Mouse (Mus musculus) G1E (cell line): ENCODE measurements around the gene Cacnb4.

ENCODE experiments used
- CTCF ChIP-seq: IDR thresholded peaks from 2 replicates; pipeline ENCODE4 v1.5.1; 2012; ENCODE audit warnings: low read depth, low read length, inconsistent platforms, mixed read lengths
- GATA1 ChIP-seq: IDR thresholded peaks from 2 replicates; pipeline ENCODE4 v1.6.1; 2012; ENCODE audit warnings: borderline replicate concordance, low read length, inconsistent platforms, mixed read lengths
- GATA2 ChIP-seq: IDR thresholded peaks from 2 replicates; pipeline ENCODE4 v1.6.1; 2012; ENCODE audit warnings: low read depth, low read length, inconsistent platforms, borderline replicate concordance
- POLR2AphosphoS5 ChIP-seq: IDR thresholded peaks from 2 replicates; pipeline ENCODE4 v1.6.1; 2012; ENCODE audit warnings: low read depth, low read length, inconsistent platforms; ENCODE audit not compliant: insufficient replicate concordance
- TAL1 ChIP-seq: conservative IDR thresholded peaks from 2 replicates; pipeline ENCODE4 v1.6.1; 2012; ENCODE audit warnings: low read depth, low read length, inconsistent platforms, mixed read lengths

DNA sequence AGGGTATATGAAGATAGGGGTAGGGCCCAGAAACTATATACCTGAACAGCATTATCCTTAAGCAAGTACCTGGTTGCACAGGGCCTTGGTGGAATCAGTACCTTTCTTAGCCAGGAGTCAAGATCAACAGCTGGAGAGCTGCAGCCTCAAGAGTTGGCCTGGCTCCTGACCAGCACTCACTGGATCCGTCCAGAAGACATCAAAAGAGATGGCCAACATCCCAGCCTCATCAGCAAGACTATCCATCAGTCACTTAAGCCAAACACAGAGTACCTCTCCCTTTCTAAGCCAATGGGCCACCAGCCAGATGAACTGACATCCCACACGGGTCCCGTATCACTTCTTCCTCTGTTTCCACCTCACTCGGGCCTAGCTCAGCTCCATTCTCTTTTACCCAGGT lies 140.1 kb downstream of the Cacnb4 start:
- TF ChIP-seq CTCF = no peak
- no peak for TF ChIP-seq TAL1
- no peak for TF ChIP-seq GATA1
- no peak for TF ChIP-seq POLR2AphosphoS5
- no peak for TF ChIP-seq GATA2
